Mouse (Mus musculus): ENCODE data around the gene Tmc5. TPM values are rescaled to one million over a fixed set of nuclear protein-coding genes. Genes with fewer than 3 reads are reported as not detected.

The Tmc5 gene
- 0.08 and 0.30 TPM in 2 replicates for polyA plus RNA-seq (2014; fragmentation: Nextera tagmentation; extraction: Ambion mirVana)

DNA sequence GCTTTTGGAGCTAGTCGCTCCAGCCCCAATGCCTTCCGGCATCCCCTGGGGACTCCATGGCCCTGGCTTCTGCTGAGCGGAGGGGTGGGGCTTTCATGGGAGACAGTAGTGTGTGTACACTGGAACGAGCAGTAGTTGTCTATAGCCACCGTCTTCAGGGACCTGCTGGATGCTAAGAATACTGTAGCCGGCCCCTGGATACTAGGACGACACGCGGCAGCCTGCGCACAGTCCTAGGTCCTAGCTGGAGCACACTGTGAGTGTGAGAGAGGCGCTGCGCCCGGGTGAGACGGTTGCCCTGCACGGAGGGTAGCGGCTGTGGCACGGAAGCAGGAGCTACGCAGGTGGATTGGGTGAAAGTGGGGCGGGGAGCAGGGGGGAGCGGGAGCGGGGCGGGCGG lies at the start of gene Tmc5:
TSS of gene Tmc5 (plus strand) at position 97 of the 400 bp plus-strand sequence.
- 3% methylated on average over 23 of the region's 23 CpGs for WGBS
- Histone ChIP-seq H3K27ac (replicated peaks in 1 of 2; ENCODE audit: control insufficient read depth in 1 of 2, insufficient read depth in 1 of 2, low read depth in 2 of 2, low read length in 2 of 2) (no peak within 1 kb of the TSS), H3K4me2 (ENCODE audit: low read length) (peak within 1 kb of the TSS; percentile 55), H3K4me1 (ENCODE audit: control insufficient read depth in 2 of 2, insufficient read depth in 2 of 2, low read length in 2 of 2) (peaks cover 7 to 15% of the 10 kb centered on the region in 2 experiments; a peak in 3 of 4 replicates), H3K9ac (ENCODE audit: low read length) (peak within 1 kb of the TSS; percentile 46), H3K27me3 (ENCODE audit: control insufficient read depth, insufficient read depth, low read length) (peaks cover 76% of the 10 kb centered on the region), H3K4me3 (ENCODE audit: control insufficient read depth in 1 of 2, insufficient read depth in 1 of 2, low read depth in 1 of 2, low read length in 2 of 2) (peak within 1 kb of the TSS; percentile 6 to 23; a peak in 2 of 4 replicates), H3K36me3 (ENCODE audit: control insufficient read depth, insufficient read depth, low read length) (no peaks in the 10 kb centered on the region), H3K9me3 (ENCODE audit: control insufficient read depth, low read length) (no peaks in the 10 kb centered on the region)
- no peak for ATAC-seq (ENCODE audit: insufficient number of reproducible peaks, insufficient read depth, low FRiP score, low read depth)

- no peak overlapping the region for H3K9ac ChIP-seq (ENCODE audit: low read length)
- no peaks in the 10 kb centered on the region for H3K4me1 ChIP-seq (ENCODE audit: control insufficient read depth in 2 of 2, insufficient read depth in 2 of 2, low read length in 2 of 2)
- no peak for ATAC-seq (ENCODE audit: insufficient number of reproducible peaks, insufficient read depth, low FRiP score, low read depth)
- no peak overlapping the region for H3K4me3 ChIP-seq (ENCODE audit: control insufficient read depth in 1 of 2, insufficient read depth in 1 of 2, low read depth in 1 of 2, low read length in 2 of 2)
- H3K27ac ChIP-seq (replicated peaks in 1 of 2; ENCODE audit: control insufficient read depth in 1 of 2, insufficient read depth in 1 of 2, low read depth in 2 of 2, low read length in 2 of 2) = no peak overlapping the region
- no peaks in the 10 kb centered on the region for H3K27me3 ChIP-seq (ENCODE audit: control insufficient read depth, insufficient read depth, low read length)
- H3K36me3 ChIP-seq (ENCODE audit: control insufficient read depth, insufficient read depth, low read length) = 0 out of 2 replicates have a peak, but pooled peaks cover 2% of the 10 kb centered on the region
- H3K4me2 ChIP-seq (ENCODE audit: low read length) = no peak overlapping the region
- peaks cover 7% of the 10 kb centered on the region; the same call in 1 of the 2 replicates for H3K9me3 ChIP-seq (ENCODE audit: control insufficient read depth, low read length)
- 77% methylated on average over 10 of the region's 10 CpGs for WGBS
Observed at GRCm38 (mm10) chr7:118547451-118547850, 49.6 kb upstream of the Tmc5 start.

GRCm38 (mm10) chr7:118553881-118554280 lies 43.2 kb upstream of the Tmc5 start:
- H3K36me3 ChIP-seq (ENCODE audit: control insufficient read depth, insufficient read depth, low read length) = no peaks in the 10 kb centered on the region
- no peaks in the 10 kb centered on the region for H3K27me3 ChIP-seq (ENCODE audit: control insufficient read depth, insufficient read depth, low read length)
- H3K27ac ChIP-seq (replicated peaks in 1 of 2; ENCODE audit: control insufficient read depth in 1 of 2, insufficient read depth in 1 of 2, low read depth in 2 of 2, low read length in 2 of 2) = no peak overlapping the region
- H3K9me3 ChIP-seq (ENCODE audit: control insufficient read depth, low read length) = peaks cover 7% of the 10 kb centered on the region; the same call in 1 of the 2 replicates
- 66% methylated on average over 4 of the region's 4 CpGs for WGBS
- H3K4me3 ChIP-seq (ENCODE audit: control insufficient read depth in 1 of 2, insufficient read depth in 1 of 2, low read depth in 1 of 2, low read length in 2 of 2) = no peak overlapping the region
- no peak overlapping the region for H3K9ac ChIP-seq (ENCODE audit: low read length)
- no peak overlapping the region for H3K4me2 ChIP-seq (ENCODE audit: low read length)
- no peaks in the 10 kb centered on the region for H3K4me1 ChIP-seq (ENCODE audit: control insufficient read depth in 2 of 2, insufficient read depth in 2 of 2, low read length in 2 of 2)
- ATAC-seq (ENCODE audit: insufficient number of reproducible peaks, insufficient read depth, low FRiP score, low read depth) = no peak

DNA sequence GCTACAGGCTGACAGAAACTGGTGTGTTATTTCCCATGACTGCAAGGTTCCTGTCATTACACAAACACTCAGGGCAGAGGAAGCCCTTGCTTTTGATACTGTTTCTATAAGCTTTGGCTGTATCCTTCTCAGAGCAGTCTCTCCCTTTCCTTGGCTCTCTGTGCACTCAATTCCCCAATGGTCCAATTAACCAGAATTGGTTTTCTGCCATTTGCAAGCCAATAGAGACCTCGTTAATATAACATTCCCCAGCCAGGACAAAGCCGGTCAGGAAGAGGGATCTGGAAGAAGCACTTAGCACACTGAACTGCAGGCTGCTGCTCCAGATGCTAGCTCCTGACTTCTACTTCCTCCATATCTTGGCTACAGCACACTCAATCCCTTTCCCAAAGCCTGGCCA lies 42.8 kb upstream of the Tmc5 start:
- ATAC-seq (ENCODE audit: insufficient number of reproducible peaks, insufficient read depth, low FRiP score, low read depth) = no peak
- WGBS = 80% methylated on average over 2 of the region's 2 CpGs

DNA sequence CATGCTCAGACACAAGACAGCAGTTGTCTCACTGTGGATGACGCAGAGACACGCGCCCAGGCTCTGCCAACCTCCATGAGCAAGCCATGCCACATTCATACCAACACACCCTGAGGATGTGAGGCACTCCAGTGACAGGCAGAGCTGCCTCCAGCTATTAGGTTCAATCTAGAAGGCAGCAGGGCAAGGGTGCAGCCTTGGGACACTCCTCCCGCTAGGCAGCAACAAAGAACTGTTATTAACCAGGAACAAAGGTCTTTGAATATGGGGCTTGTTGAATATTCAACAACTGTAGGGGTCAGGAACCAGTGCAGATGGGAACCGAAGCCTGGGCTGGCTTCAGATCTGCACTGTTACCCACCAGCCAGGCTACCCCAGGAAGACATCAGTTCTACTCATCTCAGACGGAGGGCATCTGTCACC lies 28.0 kb upstream of the Tmc5 start:
- no peaks in the 10 kb centered on the region for H3K9me3 ChIP-seq (ENCODE audit: control insufficient read depth, low read length)
- no peak overlapping the region for H3K4me2 ChIP-seq (ENCODE audit: low read length)
- 81% methylated on average over 6 of the region's 6 CpGs for WGBS
- H3K4me3 ChIP-seq (ENCODE audit: control insufficient read depth in 1 of 2, insufficient read depth in 1 of 2, low read depth in 1 of 2, low read length in 2 of 2) = no peak overlapping the region
- H3K9ac ChIP-seq (ENCODE audit: low read length) = no peak overlapping the region
- H3K27ac ChIP-seq (replicated peaks in 1 of 2; ENCODE audit: control insufficient read depth in 1 of 2, insufficient read depth in 1 of 2, low read depth in 2 of 2, low read length in 2 of 2) = no peak overlapping the region
- H3K27me3 ChIP-seq (ENCODE audit: control insufficient read depth, insufficient read depth, low read length) = 0 out of 2 replicates have a peak, but pooled peaks cover 3% of the 10 kb centered on the region
- no peak for ATAC-seq (ENCODE audit: insufficient number of reproducible peaks, insufficient read depth, low FRiP score, low read depth)
- no peaks in the 10 kb centered on the region for H3K36me3 ChIP-seq (ENCODE audit: control insufficient read depth, insufficient read depth, low read length)
- H3K4me1 ChIP-seq (ENCODE audit: control insufficient read depth in 2 of 2, insufficient read depth in 2 of 2, low read length in 2 of 2) = no peaks in the 10 kb centered on the region

More for the DNA sequence above, 42.8 kb upstream of the Tmc5 start:
- H3K9ac ChIP-seq (ENCODE audit: low read length) = no peak overlapping the region
- H3K27ac ChIP-seq (replicated peaks in 1 of 2; ENCODE audit: control insufficient read depth in 1 of 2, insufficient read depth in 1 of 2, low read depth in 2 of 2, low read length in 2 of 2) = no peak overlapping the region
- no peaks in the 10 kb centered on the region for H3K27me3 ChIP-seq (ENCODE audit: control insufficient read depth, insufficient read depth, low read length)
- no peaks in the 10 kb centered on the region for H3K4me1 ChIP-seq (ENCODE audit: control insufficient read depth in 2 of 2, insufficient read depth in 2 of 2, low read length in 2 of 2)
- H3K4me3 ChIP-seq (ENCODE audit: control insufficient read depth in 1 of 2, insufficient read depth in 1 of 2, low read depth in 1 of 2, low read length in 2 of 2) = no peak overlapping the region
- peaks cover 7% of the 10 kb centered on the region; the same call in 1 of the 2 replicates for H3K9me3 ChIP-seq (ENCODE audit: control insufficient read depth, low read length)
- H3K36me3 ChIP-seq (ENCODE audit: control insufficient read depth, insufficient read depth, low read length) = no peaks in the 10 kb centered on the region
- no peak overlapping the region for H3K4me2 ChIP-seq (ENCODE audit: low read length)

GRCm38 (mm10) chr7:118571350-118571749 lies 25.7 kb upstream of the Tmc5 start:
- H3K4me2 ChIP-seq (ENCODE audit: low read length) = no peak overlapping the region
- 63% methylated on average over 5 of the region's 5 CpGs for WGBS
- no peak for ATAC-seq (ENCODE audit: insufficient number of reproducible peaks, insufficient read depth, low FRiP score, low read depth)

GRCm38 (mm10) chr7:118572039-118572438 lies 25.1 kb upstream of the Tmc5 start:
- Histone ChIP-seq H3K4me3 (ENCODE audit: control insufficient read depth in 1 of 2, insufficient read depth in 1 of 2, low read depth in 1 of 2, low read length in 2 of 2) (no peak overlapping the region), H3K4me1 (ENCODE audit: control insufficient read depth in 2 of 2, insufficient read depth in 2 of 2, low read length in 2 of 2) (no peaks in the 10 kb centered on the region), H3K4me2 (ENCODE audit: low read length) (no peak overlapping the region), H3K9me3 (ENCODE audit: control insufficient read depth, low read length) (no peaks in the 10 kb centered on the region), H3K36me3 (ENCODE audit: control insufficient read depth, insufficient read depth, low read length) (no peaks in the 10 kb centered on the region), H3K9ac (ENCODE audit: low read length) (no peak overlapping the region), H3K27me3 (ENCODE audit: control insufficient read depth, insufficient read depth, low read length) (0 out of 2 replicates have a peak, but pooled peaks cover 3% of the 10 kb centered on the region), H3K27ac (replicated peaks in 1 of 2; ENCODE audit: control insufficient read depth in 1 of 2, insufficient read depth in 1 of 2, low read depth in 2 of 2, low read length in 2 of 2) (no peak overlapping the region)
- 53% methylated on average over 5 of the region's 5 CpGs for WGBS
- no peak for ATAC-seq (ENCODE audit: insufficient number of reproducible peaks, insufficient read depth, low FRiP score, low read depth)

More at GRCm38 (mm10) chr7:118571350-118571749, 25.7 kb upstream of the Tmc5 start:
- Histone ChIP-seq H3K4me3 (ENCODE audit: control insufficient read depth in 1 of 2, insufficient read depth in 1 of 2, low read depth in 1 of 2, low read length in 2 of 2) (no peak overlapping the region), H3K36me3 (ENCODE audit: control insufficient read depth, insufficient read depth, low read length) (no peaks in the 10 kb centered on the region), H3K27me3 (ENCODE audit: control insufficient read depth, insufficient read depth, low read length) (0 out of 2 replicates have a peak, but pooled peaks cover 3% of the 10 kb centered on the region), H3K4me1 (ENCODE audit: control insufficient read depth in 2 of 2, insufficient read depth in 2 of 2, low read length in 2 of 2) (no peaks in the 10 kb centered on the region), H3K9me3 (ENCODE audit: control insufficient read depth, low read length) (no peaks in the 10 kb centered on the region), H3K27ac (replicated peaks in 1 of 2; ENCODE audit: control insufficient read depth in 1 of 2, insufficient read depth in 1 of 2, low read depth in 2 of 2, low read length in 2 of 2) (no peak overlapping the region), H3K9ac (ENCODE audit: low read length) (no peak overlapping the region)

DNA sequence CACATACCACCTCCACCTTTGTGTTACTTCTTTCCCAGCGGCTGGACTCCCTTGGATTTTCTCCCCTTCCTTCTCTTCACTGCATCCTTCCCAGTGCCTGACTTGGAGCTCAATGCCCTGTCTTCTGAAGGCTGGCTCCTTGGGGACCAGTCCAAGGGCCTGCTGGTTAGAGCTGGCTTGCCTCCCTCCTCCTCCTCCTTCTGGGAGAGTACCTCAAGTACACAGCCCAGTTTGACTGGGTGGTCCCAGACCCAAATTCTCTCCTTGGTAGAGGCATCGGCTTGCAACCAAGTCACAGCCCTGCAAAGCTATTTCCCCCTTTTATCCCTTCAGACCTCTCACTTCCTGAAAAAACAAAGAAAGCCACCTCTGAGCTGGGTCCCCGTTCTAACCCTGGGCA lies 18.8 kb upstream of the Tmc5 start:
- 0 out of 4 replicates have a peak overlapping the region, but pooled peaks of 1 of the 2 experiments have one; percentile 4 for H3K27ac ChIP-seq (replicated peaks in 1 of 2; ENCODE audit: control insufficient read depth in 1 of 2, insufficient read depth in 1 of 2, low read depth in 2 of 2, low read length in 2 of 2)
- H3K4me1 ChIP-seq (ENCODE audit: control insufficient read depth in 2 of 2, insufficient read depth in 2 of 2, low read length in 2 of 2) = peaks cover 8 to 11% of the 10 kb centered on the region in 2 experiments
- no peak overlapping the region for H3K4me3 ChIP-seq (ENCODE audit: control insufficient read depth in 1 of 2, insufficient read depth in 1 of 2, low read depth in 1 of 2, low read length in 2 of 2)
- 37% methylated on average over 3 of the region's 3 CpGs for WGBS
- peaks cover 10% of the 10 kb centered on the region for H3K27me3 ChIP-seq (ENCODE audit: control insufficient read depth, insufficient read depth, low read length)
- no peaks in the 10 kb centered on the region for H3K36me3 ChIP-seq (ENCODE audit: control insufficient read depth, insufficient read depth, low read length)
- no peak overlapping the region for H3K9ac ChIP-seq (ENCODE audit: low read length)
- H3K9me3 ChIP-seq (ENCODE audit: control insufficient read depth, low read length) = peaks cover 8% of the 10 kb centered on the region; the same call in 1 of the 2 replicates
- ATAC-seq (ENCODE audit: insufficient number of reproducible peaks, insufficient read depth, low FRiP score, low read depth) = no peak
- H3K4me2 ChIP-seq (ENCODE audit: low read length) = no peak overlapping the region
